Mouse (Mus musculus): ENCODE data around the gene D2hgdh. TPM values are rescaled to one million over a fixed set of nuclear protein-coding genes. Genes with fewer than 3 reads are reported as not detected.
"Not testable (repeated sequence)": the region's sequence is repeated elsewhere in the genome, so short reads cannot be mapped to it uniquely, and the experiment has no call there.

Gene D2hgdh
- total RNA-seq, 2 experiments from 2014 or later, result 11.0 to 14.1 TPM

GRCm38 (mm10) chr1:93881778-93882177, 57.1 kb downstream of the D2hgdh start:
- intact Hi-C loops (cut with DNase I), result not testable (repeated sequence)

GRCm38 (mm10) chr1:93890936-93891335, 66.2 kb downstream of the D2hgdh start:
- DNase-seq (ENCODE audit: extremely low spot score in 1 of 2, low spot score in 2 of 2); intact Hi-C loops (cut with DNase I): not testable (repeated sequence)

More at GRCm38 (mm10) chr1:93881778-93882177, 57.1 kb downstream of the D2hgdh start:
- DNase-seq (ENCODE audit: extremely low spot score in 1 of 2, low spot score in 2 of 2), result not testable (repeated sequence)

GRCm38 (mm10) chr1:93897395-93897794, 72.7 kb downstream of the D2hgdh start:
- intact Hi-C loops (cut with DNase I); DNase-seq (ENCODE audit: extremely low spot score in 1 of 2, low spot score in 2 of 2): not testable (repeated sequence)

- intact Hi-C loops (cut with DNase I); DNase-seq (ENCODE audit: extremely low spot score in 1 of 2, low spot score in 2 of 2): not testable (repeated sequence)
Observed at GRCm38 (mm10) chr1:93901291-93901690, 76.6 kb downstream of the D2hgdh start.

Other genes starting within 250 kb of the D2hgdh start
- 100 to 1,000 TPM; 390 TPM for gene Stk25, start 166.2 kb upstream of the D2hgdh start, total RNA-seq (2021)
- 10 to 100 TPM; 25.0 to 26.6 TPM for gene Bok, start 139.2 kb upstream of the D2hgdh start, total RNA-seq (2021)
- 10 to 100 TPM; 70.2 to 87.6 TPM for gene Atg4b, start 73.4 kb upstream of the D2hgdh start, total RNA-seq (2021)
- gene Thap4, start 70.0 kb upstream of the D2hgdh start, total RNA-seq (2021), result 10 to 100 TPM; 31.2 to 32.7 TPM
- 10 to 100 TPM; 72.0 to 73.1 TPM for gene Dtymk, start 23.0 kb upstream of the D2hgdh start, total RNA-seq (2021)
- 1 to 10 TPM; 10.0 TPM for gene Ing5, start 20.9 kb upstream of the D2hgdh start, total RNA-seq (2021)
- gene Gal3st2, start 36.4 kb downstream of the D2hgdh start, total RNA-seq (2021), result not detected
- gene Gal3st2b, start 93.4 kb downstream of the D2hgdh start, total RNA-seq (2021), result under 1 TPM; 0.21 to 0.47 TPM
- gene Gal3st2c, start 165.6 kb downstream of the D2hgdh start, total RNA-seq (2021), result under 1 TPM; 0.06 to 0.08 TPM
- gene Neu4, start 195.5 kb downstream of the D2hgdh start, total RNA-seq (2021), result 10 to 100 TPM in 1 of 2 experiments, 1 to 10 TPM in 1; 6.8 to 10.5 TPM
- gene Pdcd1, start 227.6 kb downstream of the D2hgdh start, total RNA-seq (2021), result under 1 TPM; 0.28 to 0.30 TPM

All from left cerebral cortex, postnatal 10 days (tissue).